Mouse (Mus musculus) heart, postnatal 0 days (tissue): Measurements from ENCODE around the gene A030003K21Rik.

Source experiments
- CTCF ChIP-seq: IDR thresholded peaks from 2 replicates; pipeline ENCODE4 v1.5.1; 2016; ENCODE audit warnings: antibody characterized with exemption, control low read depth, low read depth
- EP300 ChIP-seq: IDR thresholded peaks from 2 replicates; pipeline ENCODE4 v1.6.1; 2016; ENCODE audit warnings: antibody characterized with exemption, low read depth

- TF ChIP-seq EP300: no peak
- no peak for TF ChIP-seq CTCF
These were observed 34.7 kb upstream of the A030003K21Rik start for GRCm38 (mm10) chr1:82977840-82978239.
